Mouse (Mus musculus) large intestine, adult 2 months (tissue): ENCODE data around the gene Atf3. TPM values are rescaled to one million over a fixed set of nuclear protein-coding genes. Genes with fewer than 3 reads are reported as not detected.

Source experiments
- DNase-seq: peaks from one replicate; pipeline ENCODE4 v3.0.0-alpha.2; 2012; ENCODE audit warnings: low read depth, low spot score
- WGBS: fragments of 180-500 bp; shearing (Covaris S2); methylation state at CpG from one replicate; pipeline ENCODE4 v1.1.7; 2018; 5-methylcytosine and 5-hydroxymethylcytosine counted together
- polyA plus RNA-seq: library from polyadenylated mRNA; depleted of rRNA; stranded (reverse); fragments of >200 nt; gene quantifications from 2 replicates; pipeline ENCODE4 v1.2.3, GENCODE M21; 2012

Gene Atf3
- polyA plus RNA-seq, 1 experiment = 13.5 TPM

DNA sequence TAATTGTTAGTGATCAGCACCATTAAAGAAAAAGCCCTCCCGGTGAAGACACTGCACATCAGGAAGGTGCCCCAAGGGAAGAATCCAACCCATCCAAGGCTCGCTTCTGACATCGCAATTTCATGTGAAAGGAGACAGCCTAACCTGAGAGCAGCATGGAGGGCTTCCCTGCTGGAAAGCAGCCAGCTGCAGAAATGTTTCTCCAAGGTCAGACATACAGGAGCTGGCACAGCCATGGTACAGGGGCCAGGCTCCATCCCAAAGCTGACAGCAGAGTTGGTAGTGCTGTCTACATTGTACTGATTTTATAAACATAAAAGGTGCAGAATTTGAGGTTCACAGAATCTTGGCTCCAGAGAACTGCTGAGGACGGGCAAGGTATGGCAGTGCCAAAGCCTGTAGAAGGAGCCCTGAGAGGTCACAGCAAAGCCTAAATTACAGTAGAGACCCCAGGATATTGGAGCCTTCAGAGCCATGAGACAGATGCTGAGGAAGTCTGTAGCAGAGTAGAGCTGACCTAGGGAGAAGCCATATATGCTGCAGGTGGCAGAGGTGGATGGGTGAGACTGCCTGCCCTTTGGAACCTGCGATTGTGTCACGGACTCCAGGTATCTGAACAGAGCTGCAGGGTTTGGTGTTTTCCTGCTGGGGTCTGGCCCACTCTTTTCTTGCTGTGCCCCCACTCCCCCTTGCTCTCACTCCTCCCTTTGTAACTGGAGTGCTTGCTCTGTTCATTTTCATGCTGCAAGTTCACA lies 18.1 kb upstream of the Atf3 start:
- WGBS = 70% methylated on average over 6 of the region's 6 CpGs
- DNase-seq = no peak

DNA sequence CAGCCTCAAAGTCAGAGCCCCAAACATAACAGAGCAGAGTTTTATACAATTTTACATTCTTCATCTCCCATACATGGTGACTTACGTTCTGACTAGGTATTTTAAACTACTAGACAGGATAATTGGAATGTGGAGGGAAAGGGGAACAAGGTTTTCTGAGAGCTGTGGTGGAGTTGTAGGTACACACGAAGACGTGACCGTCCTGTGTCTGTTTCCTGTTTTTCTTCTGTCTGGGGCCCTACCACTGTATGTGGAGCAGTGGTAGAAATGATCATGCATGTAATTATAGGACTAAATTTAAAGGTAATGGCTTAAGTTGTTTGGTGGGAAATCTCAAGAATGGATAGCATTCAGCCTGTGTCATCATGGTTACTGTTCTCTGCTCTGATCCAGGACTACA lies 17.0 kb upstream of the Atf3 start:
- DNase-seq = no peak
- 79% methylated on average over 4 of the region's 4 CpGs for whole genome bisulfite sequencing

DNA sequence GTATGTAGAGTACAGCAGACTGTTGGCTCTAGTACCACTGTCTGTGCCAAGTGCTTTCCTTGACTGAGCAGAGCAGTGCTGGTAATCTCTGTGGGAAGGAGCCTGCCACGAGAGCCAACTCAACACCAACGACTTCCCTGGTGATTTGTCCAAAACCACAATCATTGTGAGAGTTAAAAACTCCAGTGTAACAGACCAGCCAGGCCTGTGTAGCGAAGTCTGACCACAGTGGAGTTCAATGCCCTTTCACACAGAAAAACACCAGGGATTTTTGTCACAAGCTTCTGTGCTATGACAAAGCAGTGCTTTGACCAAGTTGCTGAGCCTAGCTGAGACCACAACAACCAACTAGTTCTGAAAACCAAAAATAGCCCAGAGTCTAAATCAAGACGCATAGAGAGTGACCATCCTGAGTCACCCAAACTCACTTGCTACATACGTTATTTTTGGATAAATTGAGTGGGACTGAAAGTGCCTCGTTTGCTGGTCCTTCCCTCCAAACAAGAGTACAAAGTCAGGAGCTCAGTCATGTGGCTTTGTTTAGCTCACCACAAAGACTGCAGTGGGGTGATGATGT lies 12.6 kb upstream of the Atf3 start:
- 78% methylated on average over 6 of the region's 6 CpGs for WGBS
- no peak for DNase-seq

DNA sequence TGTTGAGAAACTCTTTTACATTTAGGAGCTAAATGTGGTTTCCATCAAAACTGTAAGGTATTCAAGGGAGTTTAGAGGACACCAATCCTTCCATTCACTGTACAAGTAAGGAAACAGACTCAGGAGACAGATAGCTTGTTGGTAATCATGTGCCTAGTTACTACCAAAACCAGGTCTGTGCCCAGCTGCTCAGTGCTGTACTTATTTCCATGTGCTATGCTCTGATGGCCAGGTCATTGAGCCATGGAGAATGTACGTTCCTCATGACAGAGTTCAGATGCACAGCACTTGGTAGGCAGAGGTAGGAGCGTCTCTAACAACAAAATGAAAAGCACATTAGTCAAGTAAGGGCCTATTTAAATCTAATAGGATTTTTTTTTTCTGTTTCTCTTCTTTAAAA lies 8.7 kb upstream of the Atf3 start:
- 90% methylated on average over 2 of the region's 2 CpGs for WGBS
- DNase-seq = no peak

DNA sequence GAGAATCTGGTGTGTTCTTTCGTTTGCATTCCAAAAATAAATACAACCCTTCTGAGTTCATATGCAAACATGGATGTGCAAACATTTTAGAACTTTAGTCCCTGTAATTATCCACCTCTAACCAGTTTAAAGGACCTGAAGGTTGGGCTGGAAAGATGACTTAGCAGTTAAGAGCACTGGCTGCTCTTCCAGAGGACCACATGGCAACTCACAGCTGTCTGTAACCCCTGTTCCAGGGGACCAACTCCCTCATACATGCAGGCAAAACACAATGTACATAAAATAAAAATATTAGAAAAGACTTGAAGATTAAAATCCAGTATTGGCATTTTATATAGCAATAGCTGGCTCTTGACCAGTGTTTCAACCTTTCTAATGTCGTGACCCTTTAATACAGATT lies 7.9 kb upstream of the Atf3 start:
- 56% methylated on average over 2 of the region's 2 CpGs for WGBS
- DNase-seq = no peak

DNA sequence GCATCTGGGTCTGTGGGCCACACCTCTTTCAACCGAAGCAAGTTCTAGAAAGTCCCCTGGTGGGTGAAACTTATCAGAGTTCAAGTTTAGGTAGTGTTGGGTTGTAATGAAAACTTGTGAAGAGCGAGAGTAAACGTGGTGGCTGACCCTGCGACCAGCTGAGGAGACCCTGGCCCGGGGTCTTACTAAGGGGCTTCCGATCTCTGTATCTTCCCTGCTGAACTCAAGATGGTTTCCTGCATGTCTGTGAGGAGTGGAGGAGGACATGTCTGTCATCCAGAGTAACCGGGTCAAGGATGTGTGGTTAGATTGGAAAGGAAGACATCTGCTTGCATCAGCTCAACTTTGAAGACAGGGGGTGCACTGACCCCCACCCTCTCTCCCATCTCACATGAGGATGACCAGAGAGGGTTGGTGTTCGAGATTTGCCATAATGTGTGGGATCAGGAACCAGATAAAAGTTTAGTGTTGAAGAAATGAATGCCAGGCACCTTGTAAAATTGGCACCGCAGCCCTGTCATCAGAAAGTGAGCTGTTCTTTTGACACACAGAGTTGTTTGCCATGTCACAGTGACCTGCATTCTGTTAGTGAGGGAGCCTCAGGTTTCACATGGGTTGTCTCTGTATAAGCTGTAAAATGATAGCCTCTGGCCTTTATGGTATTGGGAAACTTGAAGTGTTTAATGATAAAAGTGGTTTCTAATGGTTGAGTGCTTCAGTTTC lies 7.3 kb upstream of the Atf3 start:
- peak; percentile 29 for DNase-seq
- WGBS = 21% methylated on average over 9 of the region's 9 CpGs

DNA sequence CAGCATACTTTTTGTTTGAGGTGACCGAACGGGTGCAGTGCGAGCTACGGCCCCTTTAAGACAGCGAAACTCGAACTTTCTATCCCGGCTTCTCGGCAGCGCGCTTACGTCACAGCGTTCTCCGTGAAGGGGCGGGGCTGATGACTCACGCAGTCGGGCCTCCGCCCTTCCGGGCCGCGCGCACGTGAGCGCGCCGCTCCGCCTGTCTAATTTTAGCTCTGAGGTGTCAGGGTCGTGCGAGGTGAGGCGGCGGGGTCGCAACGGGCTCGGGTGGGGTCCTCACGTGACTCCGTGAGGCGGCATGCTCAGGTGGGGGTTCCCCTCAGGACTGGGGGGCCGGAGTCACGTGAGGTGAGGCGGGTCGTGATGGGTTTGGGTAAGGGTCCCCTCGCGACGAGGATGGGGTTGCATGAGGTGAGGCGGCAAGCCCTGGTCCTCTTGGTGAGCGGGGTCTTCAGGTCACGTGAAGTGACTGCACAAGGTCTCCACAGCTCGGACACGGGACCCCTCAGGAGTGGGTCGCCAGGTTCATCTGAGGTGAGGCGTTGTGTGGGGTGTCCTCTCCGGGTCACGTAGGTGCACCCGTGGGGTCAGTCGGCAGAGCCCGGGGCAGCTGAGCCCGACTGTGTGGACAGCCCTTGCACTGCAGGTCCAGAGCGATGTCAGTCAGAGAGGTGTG lies 6.6 kb upstream of the Atf3 start:
- 1% methylated on average over 57 of the region's 57 CpGs for WGBS
- peak; percentile 70 for DNase-seq

DNA sequence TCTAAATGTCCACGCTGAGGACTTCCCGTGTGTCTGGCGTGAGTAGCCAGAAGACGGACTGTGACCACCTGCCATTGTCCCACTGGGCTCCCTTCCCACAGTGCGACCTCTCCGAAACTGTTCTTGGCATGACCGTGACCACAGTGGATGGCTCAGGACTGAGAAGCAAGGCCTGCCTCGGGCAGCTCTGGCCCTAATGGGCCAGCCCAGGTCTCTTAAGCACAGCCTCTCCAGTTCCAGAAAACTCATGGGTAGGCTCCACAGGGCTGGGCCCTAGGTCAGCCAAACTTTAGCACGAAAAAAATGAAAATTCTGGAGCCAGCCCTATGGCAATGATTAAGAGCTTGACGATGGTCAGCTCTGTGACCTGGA lies 6.1 kb upstream of the Atf3 start:
- no peak for DNase-seq
- 40% methylated on average over 10 of the region's 10 CpGs for WGBS

DNA sequence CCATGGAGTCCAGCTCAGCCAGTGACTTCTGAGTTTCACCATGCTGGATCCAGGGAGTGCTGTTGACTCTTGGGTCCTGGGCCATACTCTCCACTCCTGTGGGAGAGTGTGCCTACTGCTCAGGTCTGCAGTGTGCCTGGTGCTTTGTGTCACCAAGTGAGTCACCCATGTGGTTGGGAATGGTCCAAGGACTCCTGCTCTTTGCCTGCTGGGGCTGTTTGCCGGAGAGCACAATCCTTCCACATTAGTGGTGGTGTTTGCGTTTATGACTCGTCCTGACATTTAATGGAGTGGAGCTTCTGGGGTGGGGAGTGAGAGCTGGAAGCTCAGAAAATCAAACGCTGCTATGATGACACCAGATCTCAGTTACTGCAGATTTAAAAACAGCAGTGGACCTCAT lies 4.2 kb upstream of the Atf3 start:
- DNase-seq = no peak
- WGBS = 22% methylated on average over 4 of the region's 4 CpGs

DNA sequence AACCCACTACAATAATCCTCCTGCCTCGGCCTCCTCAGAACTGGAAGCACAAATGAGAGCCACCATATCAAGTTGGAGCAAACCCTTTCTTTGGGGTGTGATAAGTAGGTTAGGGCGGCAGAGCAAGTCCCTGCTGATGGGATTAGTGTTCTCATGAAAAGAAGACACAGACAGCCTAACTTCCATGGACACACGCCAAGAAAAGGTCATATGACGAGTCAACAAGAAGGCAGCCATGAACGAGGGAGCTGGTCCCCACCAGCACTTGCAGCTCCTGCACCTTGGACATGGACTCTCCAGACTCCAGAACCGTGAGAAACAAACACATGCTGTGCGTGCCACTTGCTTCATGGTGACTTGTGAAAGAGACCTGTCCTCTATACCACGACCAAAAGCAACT lies 2.7 kb upstream of the Atf3 start:
- DNase-seq = no peak
- WGBS = 73% methylated on average over 8 of the region's 8 CpGs

DNA sequence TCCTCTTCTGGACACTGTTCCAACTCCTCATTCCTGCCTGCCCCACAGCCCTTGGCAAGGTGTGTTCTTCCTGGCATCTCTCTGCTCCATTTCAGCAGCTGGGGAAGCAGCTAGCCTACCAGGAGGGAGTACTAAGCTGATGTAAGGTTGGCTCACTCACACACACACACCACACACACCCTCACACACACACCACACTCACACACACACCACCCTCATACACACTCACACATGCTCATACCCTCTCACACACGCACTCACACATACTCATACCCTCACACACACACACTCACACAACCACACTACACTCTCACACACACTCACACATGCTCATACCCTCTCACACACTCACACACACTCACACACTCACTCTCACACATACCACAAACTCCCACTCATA lies 1.9 kb upstream of the Atf3 start:
- DNase-seq = no peak
- 97% methylated on average over 1 of the region's 1 CpGs for WGBS

DNA sequence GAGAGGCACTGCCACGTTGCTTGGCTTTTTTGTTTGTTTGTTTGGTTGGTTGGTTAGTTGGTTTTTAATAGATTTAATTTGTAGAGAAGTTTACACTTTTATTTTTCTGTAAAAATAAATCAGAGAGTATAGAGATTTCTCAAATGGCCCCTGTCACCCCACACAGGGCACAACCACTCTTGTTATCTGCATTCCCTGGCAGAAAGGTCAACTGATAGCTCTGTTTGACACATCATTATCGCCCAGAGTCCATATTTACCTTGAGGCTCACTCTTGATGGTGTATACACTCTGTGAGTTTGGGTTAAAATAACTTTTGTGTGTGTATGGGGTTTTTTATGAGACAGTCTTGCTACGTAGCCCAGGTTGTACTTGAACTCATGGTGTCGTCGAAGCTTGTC lies 744 bp upstream of the Atf3 start:
- WGBS = 57% methylated on average over 5 of the region's 5 CpGs
- no peak for DNase-seq

DNA sequence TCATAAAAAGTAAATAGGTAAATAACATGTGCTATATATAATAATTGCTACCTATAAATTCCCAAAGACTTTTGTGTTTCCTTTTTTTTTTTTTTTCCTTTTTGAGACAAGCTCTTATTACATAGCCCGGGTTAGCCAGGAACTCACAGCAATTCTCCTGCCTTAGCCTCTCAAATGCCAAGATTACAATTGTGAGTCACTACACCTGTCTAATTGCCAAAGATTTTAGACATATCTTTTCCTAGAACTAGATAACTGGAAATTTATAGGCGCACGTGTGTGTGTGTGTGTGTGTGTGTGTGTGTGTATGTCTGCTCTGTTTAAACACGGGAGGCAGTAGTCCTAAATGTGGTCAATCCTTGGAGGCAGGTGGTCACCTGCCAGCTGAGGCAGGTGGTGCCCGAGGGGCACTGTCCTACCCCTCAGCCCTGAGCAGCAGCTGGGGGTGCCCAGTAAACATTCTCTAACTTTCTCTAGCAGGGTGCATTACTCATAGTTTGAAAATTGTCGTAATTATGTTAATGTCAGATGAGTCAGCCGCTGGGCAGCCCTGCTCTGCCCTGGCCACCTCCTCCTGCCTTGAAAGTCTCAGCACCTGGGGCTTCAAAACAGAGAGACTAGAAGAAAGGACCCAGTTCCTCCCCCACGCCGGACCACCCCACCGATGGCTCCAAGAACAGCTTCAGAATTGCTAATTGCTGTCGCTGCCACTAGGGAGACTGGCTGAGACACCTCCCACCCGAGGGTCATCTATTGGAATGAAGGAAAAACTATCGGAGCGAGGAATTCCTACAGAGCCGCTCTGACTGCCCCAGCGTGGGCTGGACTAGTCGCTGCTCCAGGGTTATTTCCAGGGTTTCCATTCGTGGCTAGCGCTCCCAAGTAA lies 1.8 kb downstream of the Atf3 start:
- 13% methylated on average over 19 of the region's 19 CpGs for WGBS

DNA sequence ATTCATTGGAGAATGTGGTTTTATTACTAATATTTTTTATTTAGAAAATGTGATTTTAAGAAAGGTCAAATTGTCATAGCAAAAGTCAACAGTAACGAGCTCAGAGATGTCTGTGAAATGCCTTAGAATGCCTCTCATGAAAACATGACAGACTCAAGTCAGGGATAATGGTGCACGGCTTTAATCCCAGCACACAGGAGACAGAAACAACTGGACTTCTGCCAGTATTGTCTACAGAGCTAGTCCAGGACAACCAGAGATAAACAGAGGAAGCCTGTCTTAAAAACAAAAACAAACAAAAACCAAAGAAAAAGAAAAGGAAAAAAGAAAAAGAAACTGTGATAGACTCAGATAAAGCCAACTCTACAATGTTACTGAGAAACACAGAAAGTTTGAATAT lies 6.7 kb downstream of the Atf3 start:
- no peak for DNase-seq
- 43% methylated on average over 2 of the region's 2 CpGs for WGBS

More for the DNA sequence above, 1.8 kb downstream of the Atf3 start:
- DNase-seq = no peak

DNA sequence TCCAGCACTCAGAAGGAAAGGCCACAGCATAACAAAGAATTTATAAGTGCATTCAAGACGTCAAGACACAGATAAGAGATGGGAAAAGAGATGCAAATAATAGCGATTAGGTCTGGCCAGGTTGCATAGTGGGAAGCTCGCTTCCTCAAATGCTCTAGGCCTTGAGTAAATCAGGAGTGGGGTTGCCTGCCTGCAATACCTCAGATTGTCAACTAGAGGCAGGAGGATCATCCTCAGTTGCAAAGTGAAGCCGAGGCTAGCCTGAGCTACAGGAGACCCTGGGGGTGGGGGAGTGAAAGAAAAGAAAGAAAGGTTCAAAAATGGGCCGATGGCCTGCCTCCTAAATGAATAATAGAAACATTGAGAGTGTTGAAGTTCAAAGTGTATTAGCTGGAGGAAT lies 12.0 kb downstream of the Atf3 start:
- DNase-seq = no peak

DNA sequence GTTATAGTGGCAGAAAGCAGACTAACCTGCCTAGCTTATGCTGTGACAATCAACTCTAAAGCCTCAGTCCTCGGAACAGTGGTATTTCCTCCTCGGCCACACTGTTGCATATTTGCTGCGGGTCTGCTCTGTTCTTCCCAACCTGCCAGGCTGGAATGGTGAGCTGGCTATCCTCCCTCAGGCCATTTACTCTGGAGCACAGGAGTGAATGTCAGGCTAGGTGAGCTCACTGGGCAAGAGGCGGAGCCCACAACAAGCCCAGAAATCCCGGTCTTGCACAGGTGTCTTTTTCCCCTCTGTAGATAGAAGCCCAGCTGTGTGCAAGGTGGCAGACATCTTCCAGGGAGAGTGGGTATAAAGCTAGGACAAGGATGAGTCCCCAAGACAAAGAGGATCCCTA lies 13.0 kb downstream of the Atf3 start:
- no peak for DNase-seq
- 44% methylated on average over 5 of the region's 5 CpGs for WGBS

More for the DNA sequence above, 12.0 kb downstream of the Atf3 start:
- WGBS = 83% methylated on average over 5 of the region's 5 CpGs

DNA sequence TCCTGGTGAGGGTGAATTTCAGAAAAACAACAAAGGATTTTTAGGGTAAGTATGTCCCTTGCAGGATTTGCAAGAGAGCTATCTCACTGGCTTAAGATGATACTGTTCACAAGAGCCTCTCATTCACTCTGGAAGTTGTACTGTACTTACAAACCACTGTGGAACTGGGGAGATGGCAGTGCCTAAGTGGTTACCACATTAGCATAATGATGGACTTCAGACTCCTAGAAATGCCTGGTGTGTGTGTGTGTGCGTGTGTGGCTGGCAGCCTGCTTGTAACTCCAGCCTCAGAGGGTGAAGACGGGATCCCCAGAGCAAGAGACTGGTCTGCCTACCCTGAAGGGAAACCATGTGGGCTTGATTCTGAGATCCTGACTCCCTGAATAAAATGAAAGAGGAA lies 14.3 kb downstream of the Atf3 start:
- DNase-seq = no peak
- 30% methylated on average over 2 of the region's 2 CpGs for WGBS

DNA sequence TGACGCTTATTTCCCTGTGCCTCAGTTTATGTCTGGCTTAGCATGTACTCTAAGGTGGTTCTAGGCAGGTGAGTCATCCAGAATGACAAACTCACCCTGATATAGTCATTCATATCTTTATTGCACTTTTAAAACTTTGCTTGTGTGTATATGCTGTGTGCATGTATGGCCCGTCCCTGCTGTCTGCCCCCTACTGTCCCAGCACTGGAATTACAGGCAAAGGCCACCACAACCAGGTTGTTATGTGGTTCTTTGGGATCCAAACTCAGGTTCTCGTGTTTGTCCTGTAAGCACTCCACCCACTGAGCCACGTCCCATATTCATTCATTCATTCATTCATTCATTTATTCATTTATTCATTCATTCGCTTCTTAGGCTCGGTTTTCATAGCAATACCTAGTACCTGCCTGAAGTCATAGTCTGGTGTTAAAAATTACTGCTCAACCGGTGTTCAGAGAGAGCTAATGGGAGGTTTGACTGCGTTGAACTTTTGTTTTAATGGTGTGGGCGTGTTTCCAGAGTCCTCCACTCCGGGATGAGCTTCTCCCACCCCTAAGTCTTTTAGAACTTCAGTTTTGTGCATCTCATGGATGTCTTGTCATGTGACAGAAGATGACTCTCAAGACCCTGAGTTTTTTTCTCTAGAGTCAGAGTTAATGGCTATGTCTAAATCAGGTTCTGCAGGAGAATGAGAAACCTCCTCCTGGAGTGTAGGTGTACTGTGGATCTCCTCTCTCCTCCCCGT lies 15.5 kb downstream of the Atf3 start:
- no peak for DNase-seq
- WGBS = 81% methylated on average over 11 of the region's 11 CpGs
